Mouse (Mus musculus) embryonic facial prominence, embryonic 15.5 days (tissue): ENCODE data around the gene Csf2rb. TPM values are rescaled to one million over a fixed set of nuclear protein-coding genes. Genes with fewer than 3 reads are reported as not detected.

Experiments
- ATAC-seq: fragments of 200-750 bp; cut with Nextera tagmentation; 2 replicates; pipeline ENCODE4 v1.8.0; 2017; ENCODE audit warnings: low read depth, moderate TSS enrichment; ENCODE audit not compliant: insufficient number of reproducible peaks, low FRiP score, low TSS enrichment
- H3K27ac ChIP-seq: fragments of 300-500 bp; sonication (generic); replicated peaks from 2 replicates; pipeline ENCODE4 v1.5.1; 2015; ENCODE audit warnings: mild to moderate bottlenecking, inconsistent platforms
- H3K27me3 ChIP-seq: fragments of 300-500 bp; sonication (generic); 2 replicates; pipeline ENCODE4 v1.6.1; 2015; ENCODE audit warnings: inconsistent platforms
- H3K36me3 ChIP-seq: fragments of 300-500 bp; sonication (generic); 2 replicates; pipeline ENCODE4 v1.6.1; 2015; ENCODE audit warnings: mild to moderate bottlenecking, inconsistent platforms
- H3K4me1 ChIP-seq: fragments of 300-500 bp; sonication (generic); 2 replicates; pipeline ENCODE4 v1.6.1; 2015; ENCODE audit warnings: inconsistent platforms
- H3K4me2 ChIP-seq: fragments of 300-500 bp; sonication (generic); replicated peaks from 2 replicates; pipeline ENCODE4 v1.6.1; 2015; ENCODE audit warnings: mild to moderate bottlenecking, inconsistent platforms
- H3K4me3 ChIP-seq: fragments of 300-500 bp; sonication (generic); replicated peaks from 2 replicates; pipeline ENCODE4 v1.5.1; 2015; ENCODE audit warnings: mild to moderate bottlenecking, inconsistent platforms
- H3K9ac ChIP-seq: fragments of 300-500 bp; sonication (generic); 2 replicates; pipeline ENCODE4 v1.6.1; 2015; ENCODE audit warnings: inconsistent platforms
- H3K9me3 ChIP-seq: fragments of 300-500 bp; sonication (generic); replicated peaks from 2 replicates; pipeline ENCODE4 v1.6.1; 2016; ENCODE audit warnings: inconsistent platforms
- WGBS: fragments of 180-500 bp; shearing (Covaris S2); methylation state at CpG from one replicate; pipeline ENCODE4 v1.1.7; 2015; 5-methylcytosine and 5-hydroxymethylcytosine counted together
- polyA plus RNA-seq: library from polyadenylated mRNA; unstranded; fragments of >200 nt; fragmentation: Nextera tagmentation; extraction: Ambion mirVana; gene quantifications from 2 replicates; pipeline ENCODE4 v1.2.1, GENCODE M21; 2015

Csf2rb gene
- polyA plus RNA-seq, 1 experiment from 2014 or later = 6.4 TPM

- Histone ChIP-seq H3K27ac (no peak overlapping the region), H3K9ac (no peak overlapping the region), H3K27me3 (no peaks in the 10 kb centered on the region), H3K4me3 (no peak overlapping the region), H3K36me3 (no peaks in the 10 kb centered on the region), H3K9me3 (no peaks in the 10 kb centered on the region), H3K4me2 (no peak overlapping the region), H3K4me1 (no peaks in the 10 kb centered on the region)
- ATAC-seq = no peak
- WGBS = 40% methylated on average over 3 of the region's 3 CpGs
Observed at GRCm38 (mm10) chr15:78351586-78352165, 26.1 kb downstream of the Csf2rb start.

- 0% methylated on average over 1 of the region's 1 CpGs for WGBS
Observed at GRCm38 (mm10) chr15:78354958-78355357, 29.4 kb downstream of the Csf2rb start.

GRCm38 (mm10) chr15:78355548-78355947, 30.0 kb downstream of the Csf2rb start:
- 81% methylated on average over 5 of the region's 5 CpGs for WGBS

More at GRCm38 (mm10) chr15:78354958-78355357, 29.4 kb downstream of the Csf2rb start:
- no peak overlapping the region for H3K4me2 ChIP-seq
- H3K4me1 ChIP-seq = no peaks in the 10 kb centered on the region
- H3K4me3 ChIP-seq = no peak overlapping the region
- H3K36me3 ChIP-seq = no peaks in the 10 kb centered on the region
- no peak overlapping the region for H3K27ac ChIP-seq
- no peak overlapping the region for H3K9ac ChIP-seq
- no peaks in the 10 kb centered on the region for H3K9me3 ChIP-seq
- no peaks in the 10 kb centered on the region for H3K27me3 ChIP-seq
- ATAC-seq = no peak

GRCm38 (mm10) chr15:78365916-78366315, 40.4 kb downstream of the Csf2rb start:
- H3K4me3 ChIP-seq = no peak overlapping the region
- no peak for ATAC-seq
- 71% methylated on average over 2 of the region's 2 CpGs for WGBS

More at GRCm38 (mm10) chr15:78355548-78355947, 30.0 kb downstream of the Csf2rb start:
- Histone ChIP-seq H3K27ac (no peak overlapping the region), H3K9me3 (no peaks in the 10 kb centered on the region), H3K4me2 (no peak overlapping the region), H3K27me3 (no peaks in the 10 kb centered on the region), H3K36me3 (no peaks in the 10 kb centered on the region), H3K4me3 (no peak overlapping the region), H3K9ac (no peak overlapping the region), H3K4me1 (no peaks in the 10 kb centered on the region)
- ATAC-seq = no peak

GRCm38 (mm10) chr15:78366875-78367274, 41.3 kb downstream of the Csf2rb start:
- H3K9ac ChIP-seq = no peak overlapping the region
- no peaks in the 10 kb centered on the region for H3K36me3 ChIP-seq
- 74% methylated on average over 8 of the region's 8 CpGs for WGBS
- ATAC-seq = no peak
- no peaks in the 10 kb centered on the region for H3K9me3 ChIP-seq
- H3K4me1 ChIP-seq = no peaks in the 10 kb centered on the region
- H3K27me3 ChIP-seq = peaks cover 25% of the 10 kb centered on the region
- H3K27ac ChIP-seq = no peak overlapping the region
- no peak overlapping the region for H3K4me2 ChIP-seq
- no peak overlapping the region for H3K4me3 ChIP-seq

More at GRCm38 (mm10) chr15:78365916-78366315, 40.4 kb downstream of the Csf2rb start:
- Histone ChIP-seq H3K36me3 (no peaks in the 10 kb centered on the region), H3K9me3 (no peaks in the 10 kb centered on the region), H3K4me2 (no peak overlapping the region), H3K27me3 (peaks cover 25% of the 10 kb centered on the region), H3K4me1 (no peaks in the 10 kb centered on the region), H3K27ac (no peak overlapping the region), H3K9ac (no peak overlapping the region)

- no peak overlapping the region for H3K4me2 ChIP-seq
- no peaks in the 10 kb centered on the region for H3K9me3 ChIP-seq
- H3K27ac ChIP-seq = no peak overlapping the region
- no peak for ATAC-seq
- H3K36me3 ChIP-seq = no peaks in the 10 kb centered on the region
- WGBS = 64% methylated on average over 3 of the region's 3 CpGs
- peaks cover 25% of the 10 kb centered on the region for H3K27me3 ChIP-seq
- no peaks in the 10 kb centered on the region for H3K4me1 ChIP-seq
- no peak overlapping the region for H3K9ac ChIP-seq
- H3K4me3 ChIP-seq = no peak overlapping the region
Observed at GRCm38 (mm10) chr15:78367811-78368210, 42.3 kb downstream of the Csf2rb start.

GRCm38 (mm10) chr15:78368926-78369346, 43.4 kb downstream of the Csf2rb start:
- no peaks in the 10 kb centered on the region for H3K36me3 ChIP-seq
- H3K9ac ChIP-seq = no peak overlapping the region
- WGBS = 11% methylated on average over 8 of the region's 8 CpGs
- H3K4me3 ChIP-seq = no peak overlapping the region
- no peaks in the 10 kb centered on the region for H3K4me1 ChIP-seq
- no peak overlapping the region for H3K4me2 ChIP-seq
- H3K27me3 ChIP-seq = peaks cover 25% of the 10 kb centered on the region
- H3K9me3 ChIP-seq = no peaks in the 10 kb centered on the region
- no peak for ATAC-seq
- no peak overlapping the region for H3K27ac ChIP-seq

- ATAC-seq = no peak
- peaks cover 25% of the 10 kb centered on the region for H3K27me3 ChIP-seq
- WGBS = 79% methylated on average over 1 of the region's 1 CpGs
Observed at GRCm38 (mm10) chr15:78369641-78370040, 44.1 kb downstream of the Csf2rb start.

GRCm38 (mm10) chr15:78372796-78373195, 47.2 kb downstream of the Csf2rb start:
- H3K27ac ChIP-seq = no peak overlapping the region
- ATAC-seq = no peak
- 58% methylated on average over 3 of the region's 3 CpGs for WGBS

More at GRCm38 (mm10) chr15:78369641-78370040, 44.1 kb downstream of the Csf2rb start:
- Histone ChIP-seq H3K4me1 (no peaks in the 10 kb centered on the region), H3K4me3 (no peak overlapping the region), H3K27ac (no peak overlapping the region), H3K36me3 (no peaks in the 10 kb centered on the region), H3K4me2 (no peak overlapping the region), H3K9me3 (no peaks in the 10 kb centered on the region), H3K9ac (no peak overlapping the region)

GRCm38 (mm10) chr15:78374204-78374603, 48.7 kb downstream of the Csf2rb start:
- H3K27me3 ChIP-seq = peaks cover 12% of the 10 kb centered on the region
- H3K36me3 ChIP-seq = no peaks in the 10 kb centered on the region
- no peak for ATAC-seq
- no peak overlapping the region for H3K27ac ChIP-seq
- no peaks in the 10 kb centered on the region for H3K9me3 ChIP-seq
- 63% methylated on average over 3 of the region's 3 CpGs for WGBS
- no peaks in the 10 kb centered on the region for H3K4me1 ChIP-seq
- H3K9ac ChIP-seq = no peak overlapping the region
- H3K4me2 ChIP-seq = no peak overlapping the region
- no peak overlapping the region for H3K4me3 ChIP-seq

More at GRCm38 (mm10) chr15:78372796-78373195, 47.2 kb downstream of the Csf2rb start:
- Histone ChIP-seq H3K4me2 (no peak overlapping the region), H3K27me3 (peaks cover 18% of the 10 kb centered on the region), H3K4me3 (no peak overlapping the region), H3K4me1 (no peaks in the 10 kb centered on the region), H3K9ac (no peak overlapping the region), H3K36me3 (no peaks in the 10 kb centered on the region), H3K9me3 (no peaks in the 10 kb centered on the region)

- Histone ChIP-seq H3K4me3 (no peak overlapping the region), H3K27me3 (no peaks in the 10 kb centered on the region), H3K4me1 (no peaks in the 10 kb centered on the region), H3K9ac (no peak overlapping the region), H3K27ac (no peak overlapping the region), H3K9me3 (no peaks in the 10 kb centered on the region), H3K4me2 (no peak overlapping the region), H3K36me3 (no peaks in the 10 kb centered on the region)
- 89% methylated on average over 10 of the region's 10 CpGs for WGBS
- ATAC-seq = no peak
Observed at GRCm38 (mm10) chr15:78377859-78378258, 52.3 kb downstream of the Csf2rb start.

- Histone ChIP-seq H3K9me3 (no peaks in the 10 kb centered on the region), H3K4me2 (no peak overlapping the region), H3K9ac (no peak overlapping the region), H3K4me3 (no peak overlapping the region), H3K27ac (no peak overlapping the region), H3K36me3 (no peaks in the 10 kb centered on the region), H3K4me1 (no peaks in the 10 kb centered on the region), H3K27me3 (no peaks in the 10 kb centered on the region)
- ATAC-seq = no peak
- 84% methylated on average over 10 of the region's 10 CpGs for WGBS
Observed at GRCm38 (mm10) chr15:78378556-78378955, 53.0 kb downstream of the Csf2rb start.
